Mouse (Mus musculus) E14TG2a.4 (cell line): ENCODE results near the gene Ppfia2.
A peak's percentile ranks its signal among the peaks of the same experiment; 100 is the strongest.

Experiments used
- H3K27me3 ChIP-seq: 2 replicates; pipeline ENCODE4 v1.6.1; 2014; ENCODE audit warnings: low read length, control low read depth; ENCODE audit not compliant: insufficient read depth
- H3K36me3 ChIP-seq: 2 replicates; pipeline ENCODE4 v1.6.1; 2014; ENCODE audit warnings: low read length, control low read depth; ENCODE audit not compliant: insufficient read depth
- H3K4me1 ChIP-seq: replicated peaks from 2 replicates; pipeline ENCODE4 v1.6.1; 2014; ENCODE audit warnings: low read depth, low read length, control low read depth
- H3K4me3 ChIP-seq: replicated peaks from 2 replicates; pipeline ENCODE4 v1.5.1; 2014; ENCODE audit warnings: mild to moderate bottlenecking, low read length
- H3K9me3 ChIP-seq: 2 replicates; pipeline ENCODE4 v1.6.1; 2014; ENCODE audit warnings: low read length, control low read depth
- CTCF ChIP-seq: conservative IDR thresholded peaks from 2 replicates; pipeline ENCODE4 v1.5.1; 2014; ENCODE audit warnings: low read length
- NANOG ChIP-seq: IDR thresholded peaks from 2 replicates; pipeline ENCODE4 v1.6.1; 2014; ENCODE audit warnings: borderline replicate concordance, low read length, mixed read lengths
- POU5F1 ChIP-seq: IDR thresholded peaks from 2 replicates; pipeline ENCODE4 v1.6.1; 2014; ENCODE audit warnings: low read length, borderline replicate concordance

The Ppfia2 gene

DNA sequence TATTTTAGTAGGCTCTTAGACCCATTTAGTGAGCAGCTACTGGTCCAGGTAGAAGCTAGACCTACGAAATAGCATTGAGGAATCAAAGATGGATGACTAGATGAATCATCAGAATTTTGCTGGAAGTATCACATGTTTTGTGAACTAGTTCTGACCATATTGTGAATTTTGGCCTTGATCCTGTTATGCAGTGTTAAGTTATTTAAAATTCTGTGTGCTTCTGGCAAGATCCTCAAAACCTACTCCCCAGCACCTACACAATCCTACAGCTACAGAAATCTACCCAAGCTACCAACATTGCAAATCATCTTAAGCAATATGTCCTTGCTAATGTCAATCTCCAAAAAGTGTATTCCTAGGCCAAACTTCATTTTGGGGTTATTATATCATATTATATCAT, 368.3 kb downstream of the Ppfia2 start:
- Histone ChIP-seq H3K4me3 (no peak overlapping the region), H3K36me3 (no peaks in the 10 kb centered on the region), H3K27me3 (no peaks in the 10 kb centered on the region), H3K4me1 (no peaks in the 10 kb centered on the region), H3K9me3 (no peaks in the 10 kb centered on the region)
- TF ChIP-seq POU5F1 (no peak), NANOG (no peak), CTCF (no peak)

DNA sequence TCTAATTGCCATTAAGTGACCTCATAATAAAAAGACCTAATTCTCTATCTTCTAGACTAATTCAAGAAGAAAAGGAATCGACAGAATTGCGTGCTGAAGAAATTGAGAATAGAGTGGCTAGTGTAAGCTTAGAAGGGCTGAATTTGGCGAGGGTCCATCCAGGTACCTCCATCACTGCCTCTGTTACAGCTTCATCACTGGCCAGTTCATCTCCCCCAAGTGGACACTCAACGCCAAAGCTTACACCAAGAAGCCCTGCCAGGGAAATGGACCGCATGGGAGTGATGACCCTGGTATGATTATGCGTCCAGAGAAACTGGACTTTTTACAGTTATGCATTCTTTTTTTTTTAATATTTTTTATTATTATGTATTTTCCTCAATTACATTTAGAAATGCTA, 388.0 kb downstream of the Ppfia2 start:
- H3K36me3 ChIP-seq, result no peaks in the 10 kb centered on the region
- H3K27me3 ChIP-seq, result no peaks in the 10 kb centered on the region
- no peaks in the 10 kb centered on the region for H3K9me3 ChIP-seq
- TF ChIP-seq NANOG, result no peak
- TF ChIP-seq POU5F1, result no peak
- no peak overlapping the region for H3K4me3 ChIP-seq
- H3K4me1 ChIP-seq, result no peaks in the 10 kb centered on the region

DNA sequence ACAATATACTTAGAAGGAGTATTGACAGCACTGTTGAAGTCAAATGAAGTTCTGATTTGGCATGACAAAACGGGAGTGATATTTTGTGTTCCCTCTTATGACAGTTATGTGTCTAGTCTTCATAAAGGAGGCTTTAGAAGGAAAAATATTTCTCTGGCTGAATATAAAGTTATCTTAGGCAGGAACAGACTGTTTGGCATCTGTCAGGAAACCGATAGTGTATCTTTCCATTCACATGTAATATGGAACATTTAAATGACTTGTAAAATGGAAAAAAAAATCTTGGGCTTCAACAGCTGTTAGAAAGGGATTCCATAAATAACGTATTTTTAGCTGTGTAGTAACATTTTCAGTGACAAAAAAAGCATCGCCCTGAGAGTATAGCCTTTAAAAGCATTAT, 400.1 kb downstream of the Ppfia2 start:
- no peak for TF ChIP-seq POU5F1
- no peak for TF ChIP-seq CTCF
- TF ChIP-seq NANOG, result no peak
- no peaks in the 10 kb centered on the region for H3K9me3 ChIP-seq
- H3K4me3 ChIP-seq, result no peak overlapping the region
- no peaks in the 10 kb centered on the region for H3K27me3 ChIP-seq
- H3K36me3 ChIP-seq, result no peaks in the 10 kb centered on the region
- no peaks in the 10 kb centered on the region for H3K4me1 ChIP-seq

DNA sequence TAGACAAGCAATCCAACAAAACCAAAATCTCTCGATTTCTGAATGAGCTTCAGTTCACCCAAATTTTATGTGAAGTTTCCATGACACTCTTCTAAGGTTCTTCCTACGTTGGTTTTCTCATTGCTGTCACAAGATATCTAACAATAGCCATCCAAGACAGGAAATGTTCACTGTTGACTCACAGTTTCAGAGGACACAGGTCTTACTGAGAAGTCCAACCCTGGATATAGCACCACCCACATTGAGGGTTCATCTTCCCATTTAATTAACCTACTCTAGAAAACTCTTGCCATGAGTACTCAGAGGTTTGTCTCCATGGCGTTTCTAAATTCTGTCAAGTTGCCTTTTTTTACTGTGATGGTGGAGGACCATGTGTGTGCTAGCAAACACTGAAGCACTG, 401.7 kb downstream of the Ppfia2 start:
- Histone ChIP-seq H3K36me3 (no peaks in the 10 kb centered on the region), H3K9me3 (no peaks in the 10 kb centered on the region), H3K4me1 (no peaks in the 10 kb centered on the region), H3K27me3 (no peaks in the 10 kb centered on the region), H3K4me3 (no peak overlapping the region)
- TF ChIP-seq NANOG (no peak), POU5F1 (no peak), CTCF (no peak)

DNA sequence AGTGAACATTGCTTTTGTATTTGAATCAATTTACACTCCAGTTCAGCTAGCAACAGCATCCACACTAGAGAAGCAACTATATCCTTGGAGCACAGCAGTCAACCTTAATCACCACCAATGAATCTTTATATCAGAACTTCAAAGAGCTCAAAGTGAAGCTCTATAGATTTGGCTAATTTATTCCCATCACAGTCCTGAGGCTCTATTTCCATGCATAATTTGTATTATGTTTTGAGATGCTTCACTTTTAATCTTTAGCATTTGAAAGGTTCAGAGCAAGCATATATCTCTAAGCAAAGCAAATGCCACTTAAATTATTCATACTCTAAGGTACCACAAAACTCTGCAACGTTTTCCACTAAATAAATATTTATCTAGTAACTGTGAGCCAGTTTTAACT, 402.6 kb downstream of the Ppfia2 start:
- H3K27me3 ChIP-seq, result no peaks in the 10 kb centered on the region
- no peaks in the 10 kb centered on the region for H3K4me1 ChIP-seq
- H3K4me3 ChIP-seq, result no peak overlapping the region
- H3K9me3 ChIP-seq, result no peaks in the 10 kb centered on the region
- H3K36me3 ChIP-seq, result no peaks in the 10 kb centered on the region
- no peak for TF ChIP-seq CTCF

DNA sequence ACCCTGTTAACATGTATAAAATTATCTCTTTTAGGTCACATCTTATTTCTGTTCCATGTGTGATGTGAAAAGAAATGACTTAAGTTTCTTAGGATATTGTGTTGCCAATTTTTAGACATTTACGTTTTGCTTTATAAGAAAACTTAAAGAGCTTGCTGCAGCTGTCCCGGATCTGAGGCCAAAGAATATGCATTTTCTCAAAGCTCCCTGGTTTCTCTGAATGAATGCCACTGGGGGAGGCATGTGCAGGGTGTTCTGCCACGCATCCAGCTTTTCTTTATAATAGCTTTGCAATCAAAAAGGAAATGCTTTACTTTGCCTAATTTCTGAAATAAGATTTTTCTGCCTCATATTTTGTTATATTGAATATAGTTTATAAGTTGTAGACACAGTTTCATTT, 411.2 kb downstream of the Ppfia2 start:
- TF ChIP-seq POU5F1 (no peak), CTCF (no peak), NANOG (no peak)

DNA sequence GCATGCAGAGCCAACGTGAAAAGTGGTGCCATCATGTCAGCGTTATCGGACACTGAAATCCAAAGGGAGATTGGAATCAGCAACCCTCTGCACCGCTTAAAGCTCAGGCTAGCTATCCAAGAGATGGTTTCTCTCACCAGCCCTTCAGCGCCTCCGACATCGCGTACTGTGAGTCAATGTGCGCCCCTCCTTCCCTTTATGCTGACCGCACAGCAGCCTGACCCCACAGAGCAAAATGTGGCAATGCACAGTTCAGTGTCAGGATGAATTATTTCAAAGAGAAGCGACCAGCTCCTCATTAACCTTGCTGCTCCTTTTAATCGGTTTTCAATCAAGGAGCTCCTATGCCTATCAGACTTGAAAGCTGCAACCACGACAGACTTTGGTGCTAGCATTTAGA, 426.2 kb downstream of the Ppfia2 start:
- no peaks in the 10 kb centered on the region for H3K4me1 ChIP-seq
- no peaks in the 10 kb centered on the region for H3K9me3 ChIP-seq
- H3K27me3 ChIP-seq, result no peaks in the 10 kb centered on the region; the same call in 1 of the 2 replicates
- H3K4me3 ChIP-seq, result no peak overlapping the region
- no peak for TF ChIP-seq POU5F1
- no peak for TF ChIP-seq CTCF
- no peak for TF ChIP-seq NANOG
- H3K36me3 ChIP-seq, result no peaks in the 10 kb centered on the region

More for the DNA sequence above, 411.2 kb downstream of the Ppfia2 start:
- H3K4me3 ChIP-seq, result no peak overlapping the region
- no peaks in the 10 kb centered on the region for H3K4me1 ChIP-seq
- H3K9me3 ChIP-seq, result no peaks in the 10 kb centered on the region
- H3K36me3 ChIP-seq, result no peaks in the 10 kb centered on the region
- no peaks in the 10 kb centered on the region for H3K27me3 ChIP-seq

DNA sequence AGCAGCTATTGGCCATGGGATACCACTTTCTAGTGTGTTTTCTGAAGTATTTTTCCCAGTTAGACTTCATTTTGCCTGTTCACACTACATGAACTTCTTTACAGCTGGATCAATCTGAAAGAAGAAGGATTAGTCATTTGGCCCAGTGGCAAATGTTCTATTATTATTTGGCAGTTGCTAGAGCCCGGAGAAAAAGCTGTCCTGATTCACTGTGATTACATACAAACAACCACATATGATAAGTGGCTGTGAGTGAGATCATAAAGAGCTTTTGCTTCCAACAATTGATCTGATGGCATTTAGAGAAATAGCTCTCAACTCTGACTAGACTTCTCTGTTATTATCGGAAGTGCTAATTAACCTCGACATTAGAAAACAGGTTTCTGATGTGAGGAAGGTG, 440.0 kb downstream of the Ppfia2 start:
- H3K36me3 ChIP-seq, result no peaks in the 10 kb centered on the region
- H3K9me3 ChIP-seq, result 0 out of 2 replicates have a peak, but pooled peaks cover 6% of the 10 kb centered on the region
- H3K4me3 ChIP-seq, result no peak overlapping the region
- H3K27me3 ChIP-seq, result no peaks in the 10 kb centered on the region
- TF ChIP-seq POU5F1, result no peak
- TF ChIP-seq CTCF, result no peak
- TF ChIP-seq NANOG, result no peak
- H3K4me1 ChIP-seq, result no peaks in the 10 kb centered on the region

DNA sequence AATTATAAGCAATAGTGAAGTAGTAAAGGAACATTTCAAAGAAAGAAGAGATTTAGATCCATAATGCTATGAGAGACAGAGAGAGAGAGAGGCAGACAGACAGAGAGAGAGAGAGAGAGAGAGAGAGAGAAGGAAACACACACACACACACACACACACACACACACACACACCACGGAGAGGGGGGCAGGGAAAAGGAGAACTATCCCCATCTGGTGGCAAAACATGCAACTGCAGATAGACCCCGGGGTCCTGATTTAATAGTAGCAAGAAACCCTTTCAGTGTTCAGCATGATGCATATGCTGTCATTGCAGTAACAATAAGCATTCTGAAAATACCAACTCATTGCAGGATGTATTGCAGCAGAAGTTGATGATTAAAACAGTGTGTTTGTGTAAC, 442.9 kb downstream of the Ppfia2 start:
- H3K4me1 ChIP-seq, result no peaks in the 10 kb centered on the region
- H3K36me3 ChIP-seq, result no peaks in the 10 kb centered on the region
- H3K9me3 ChIP-seq, result 0 out of 2 replicates have a peak, but pooled peaks cover 6% of the 10 kb centered on the region
- no peak for TF ChIP-seq NANOG
- TF ChIP-seq POU5F1, result no peak
- peak; percentile 47 for TF ChIP-seq CTCF
- H3K4me3 ChIP-seq, result no peak overlapping the region
- H3K27me3 ChIP-seq, result no peaks in the 10 kb centered on the region
